13 mouse cellular contexts compared by ENCODE assay signal in the genomic region with DNA sequence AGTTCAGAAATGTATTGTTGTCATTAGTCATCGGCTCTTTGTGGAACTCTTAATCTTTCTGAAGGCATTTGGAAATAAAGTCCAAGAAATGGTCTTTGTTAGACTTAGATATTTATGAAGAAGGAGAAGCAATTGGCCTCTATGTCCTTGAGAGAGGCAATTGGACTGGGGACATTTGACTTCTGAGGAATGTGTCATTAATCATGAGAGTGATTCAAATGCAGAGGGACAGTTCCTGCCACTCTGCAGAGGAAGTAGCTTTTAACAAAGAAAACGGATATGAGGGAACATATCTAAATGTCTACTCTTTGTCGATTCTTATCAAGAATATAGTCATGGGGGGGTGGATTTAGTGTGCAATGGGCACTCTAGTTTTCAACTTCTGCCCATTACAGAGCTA.
DNase-seq lines count a peak whose midpoint lies in the region; ATAC-seq and TF ChIP-seq lines count a peak whose summit lies in the region.
"Had no signal": no experiment of that assay in that cellular context is flagged by ENCODE, and none has a peak within 500 bp of the region (broad histone marks: within the 10 kb centered on the region; RNA-seq: fewer than 3 reads in every experiment).

No protein-coding gene starts in this region.

- no peak for ATAC-seq in forebrain, embryonic 12.5 days (ENCODE audit: low FRiP score)
- ATAC-seq in forebrain, postnatal 0 days, result no peak
- peak; percentile 18 for ATAC-seq in midbrain, embryonic 11.5 days (ENCODE audit: low FRiP score)
- peak; percentile 63 for ATAC-seq in hindbrain, embryonic 11.5 days (ENCODE audit: low FRiP score)
- no peak for ATAC-seq in neural tube, embryonic 13.5 days (ENCODE audit: low read depth)

- H3K36me3 ChIP-seq in forebrain, embryonic 12.5 days (replicated peaks), result no peaks in the 10 kb centered on the region
- H3K36me3 ChIP-seq in forebrain, postnatal 0 days (ENCODE audit: insufficient read depth), result no peaks in the 10 kb centered on the region
- no peaks in the 10 kb centered on the region for H3K36me3 ChIP-seq in midbrain, embryonic 11.5 days (ENCODE audit: control insufficient read depth, insufficient read depth, low read length)
- H3K36me3 ChIP-seq in midbrain, embryonic 10.5 days, result no peaks in the 10 kb centered on the region
- no peaks in the 10 kb centered on the region for H3K36me3 ChIP-seq in hindbrain, embryonic 11.5 days (ENCODE audit: control insufficient read depth, insufficient read depth, low read length)
- H3K36me3 ChIP-seq in neural tube, embryonic 13.5 days, result no peaks in the 10 kb centered on the region
- H3K36me3 ChIP-seq: liver, embryonic 13.5 days had no signal

- no peak for DNase-seq in forebrain, postnatal 0 days
- DNase-seq in midbrain, embryonic 11.5 days (ENCODE audit: low spot score, missing footprints), result no peak
- DNase-seq in midbrain, embryonic 10.5 days (ENCODE audit: low spot score), result no peak
- DNase-seq in hindbrain, embryonic 11.5 days (ENCODE audit: low spot score), result peak; percentile 21
- no peak for DNase-seq in layer of hippocampus, postnatal 36 days
- DNase-seq in kidney, postnatal 25 days, result no peak
- DNase-seq: B cell, adult 2 months; cerebellum, adult 2 months; kidney, postnatal 14 days; left cerebral cortex, postnatal 4 days; liver, embryonic 13.5 days had no signal

- TF ChIP-seq CTCF in forebrain, postnatal 0 days (IDR thresholded peaks at IDR 0.05; ENCODE audit: low read depth), result no peak

- H3K9me3 ChIP-seq in forebrain, embryonic 12.5 days, result no peaks in the 10 kb centered on the region
- H3K9me3 ChIP-seq in forebrain, postnatal 0 days (ENCODE audit: low read length), result no peaks in the 10 kb centered on the region
- no peaks in the 10 kb centered on the region for H3K9me3 ChIP-seq in midbrain, embryonic 11.5 days (ENCODE audit: control insufficient read depth, low read length)
- no peaks in the 10 kb centered on the region for H3K9me3 ChIP-seq in midbrain, embryonic 10.5 days (replicated peaks)
- no peaks in the 10 kb centered on the region for H3K9me3 ChIP-seq in hindbrain, embryonic 11.5 days (ENCODE audit: control insufficient read depth, low read length)
- H3K9me3 ChIP-seq in neural tube, embryonic 13.5 days, result no peaks in the 10 kb centered on the region
- H3K9me3 ChIP-seq: liver, embryonic 13.5 days had no signal

- H3K27me3 ChIP-seq in forebrain, embryonic 12.5 days, result no peaks in the 10 kb centered on the region
- no peaks in the 10 kb centered on the region for H3K27me3 ChIP-seq in forebrain, postnatal 0 days (ENCODE audit: insufficient read depth, low read length)
- H3K27me3 ChIP-seq in midbrain, embryonic 11.5 days (ENCODE audit: control insufficient read depth, insufficient read depth, low read length), result no peaks in the 10 kb centered on the region
- H3K27me3 ChIP-seq in midbrain, embryonic 10.5 days (ENCODE audit: low read depth, poor library complexity, severe bottlenecking), result peaks cover 25% of the 10 kb centered on the region
- no peaks in the 10 kb centered on the region; the same call in 1 of the 2 replicates for H3K27me3 ChIP-seq in hindbrain, embryonic 11.5 days (ENCODE audit: control insufficient read depth, insufficient read depth, low read length)
- H3K27me3 ChIP-seq in neural tube, embryonic 13.5 days, result no peaks in the 10 kb centered on the region
- H3K27me3 ChIP-seq: liver, embryonic 13.5 days had no signal

- no peak overlapping the region for H3K9ac ChIP-seq in forebrain, embryonic 12.5 days
- H3K9ac ChIP-seq in forebrain, postnatal 0 days, result no peak overlapping the region
- H3K9ac ChIP-seq in midbrain, embryonic 11.5 days (ENCODE audit: low read length), result no peak overlapping the region
- no peak overlapping the region for H3K9ac ChIP-seq in hindbrain, embryonic 11.5 days (ENCODE audit: low read depth, low read length)
- H3K9ac ChIP-seq in neural tube, embryonic 13.5 days, result no peak overlapping the region
- H3K9ac ChIP-seq: liver, embryonic 13.5 days had no signal

- H3K27ac ChIP-seq in forebrain, embryonic 12.5 days, result 0 out of 2 replicates have a peak overlapping the region, but pooled peaks have one; percentile 31
- H3K27ac ChIP-seq in forebrain, postnatal 0 days (ENCODE audit: low read depth, low read length), result no peak overlapping the region
- no peak overlapping the region for H3K27ac ChIP-seq in midbrain, embryonic 11.5 days (ENCODE audit: low read depth, low read length)
- no peak overlapping the region for H3K27ac ChIP-seq in midbrain, embryonic 10.5 days (replicated peaks)
- no peak overlapping the region for H3K27ac ChIP-seq in hindbrain, embryonic 11.5 days (ENCODE audit: low read depth, low read length)
- H3K27ac ChIP-seq in neural tube, embryonic 13.5 days (replicated peaks), result peak overlapping the region; percentile 62
- H3K27ac ChIP-seq: liver, embryonic 13.5 days had no signal

- 32% methylated on average over 3 of the region's 3 CpGs for WGBS in forebrain, embryonic 12.5 days
- 32% methylated on average over 3 of the region's 3 CpGs for WGBS in forebrain, postnatal 0 days
- WGBS in midbrain, embryonic 11.5 days, result 41% methylated on average over 3 of the region's 3 CpGs
- 44% methylated on average over 3 of the region's 3 CpGs for WGBS in midbrain, embryonic 10.5 days
- WGBS in hindbrain, embryonic 11.5 days, result 32% methylated on average over 3 of the region's 3 CpGs
- WGBS in neural tube, embryonic 13.5 days, result 16% methylated on average over 3 of the region's 3 CpGs

- peaks cover 8% of the 10 kb centered on the region for H3K4me1 ChIP-seq in forebrain, embryonic 12.5 days
- 0 out of 2 replicates have a peak, but pooled peaks cover 5% of the 10 kb centered on the region for H3K4me1 ChIP-seq in forebrain, postnatal 0 days (ENCODE audit: insufficient read depth)
- 0 out of 2 replicates have a peak, but pooled peaks cover 5% of the 10 kb centered on the region for H3K4me1 ChIP-seq in midbrain, embryonic 11.5 days (ENCODE audit: control insufficient read depth, insufficient read depth, low read length)
- peaks cover 19% of the 10 kb centered on the region for H3K4me1 ChIP-seq in midbrain, embryonic 10.5 days
- H3K4me1 ChIP-seq in hindbrain, embryonic 11.5 days (replicated peaks; ENCODE audit: control insufficient read depth, insufficient read depth, low read length), result no peaks in the 10 kb centered on the region
- peaks cover 13% of the 10 kb centered on the region for H3K4me1 ChIP-seq in neural tube, embryonic 13.5 days (replicated peaks)
- H3K4me1 ChIP-seq: liver, embryonic 13.5 days had no signal

- H3K4me2 ChIP-seq in forebrain, embryonic 12.5 days, result no peak overlapping the region
- H3K4me2 ChIP-seq in forebrain, postnatal 0 days (ENCODE audit: low read depth), result no peak overlapping the region
- H3K4me2 ChIP-seq in midbrain, embryonic 11.5 days, result no peak overlapping the region
- no peak overlapping the region for H3K4me2 ChIP-seq in hindbrain, embryonic 11.5 days (replicated peaks; ENCODE audit: low read depth, low read length)
- no peak overlapping the region for H3K4me2 ChIP-seq in neural tube, embryonic 13.5 days
- H3K4me2 ChIP-seq: liver, embryonic 13.5 days had no signal

- H3K4me3 ChIP-seq in forebrain, embryonic 12.5 days (replicated peaks), result no peak overlapping the region
- H3K4me3 ChIP-seq in forebrain, postnatal 0 days (ENCODE audit: low read depth, low read length), result no peak overlapping the region
- no peak overlapping the region for H3K4me3 ChIP-seq in midbrain, embryonic 11.5 days (ENCODE audit: low read depth, low read length)
- H3K4me3 ChIP-seq in midbrain, embryonic 10.5 days, result no peak overlapping the region
- H3K4me3 ChIP-seq in hindbrain, embryonic 11.5 days (ENCODE audit: low read depth, low read length), result no peak overlapping the region
- no peak overlapping the region for H3K4me3 ChIP-seq in neural tube, embryonic 13.5 days
- H3K4me3 ChIP-seq: liver, embryonic 13.5 days had no signal

Comparison
In these comparisons a context has a peak if more than half of its experiments do, and no peak if none do; other contexts are left out.
1. H3K27ac ChIP-seq: peak in forebrain, embryonic 12.5 days (single experiment) and neural tube, embryonic 13.5 days (single experiment); none in forebrain, postnatal 0 days (single experiment), midbrain, embryonic 11.5 days (single experiment), midbrain, embryonic 10.5 days (single experiment) and hindbrain, embryonic 11.5 days (single experiment).
2. ATAC-seq: peak in midbrain, embryonic 11.5 days (single experiment) and hindbrain, embryonic 11.5 days (single experiment); none in forebrain, embryonic 12.5 days (single experiment), forebrain, postnatal 0 days (single experiment) and neural tube, embryonic 13.5 days (single experiment).